In genomic region chr6:86814926-86815325, GRCm38 (mm10) we compare ENCODE assay signal across 11 mouse cellular contexts. TPM values are rescaled to one million over a fixed set of nuclear protein-coding genes. Genes with fewer than 3 reads are reported as not detected.
DNase-seq lines count a peak whose midpoint lies in the region; ATAC-seq and TF ChIP-seq lines count a peak whose summit lies in the region.
"Had no signal": no experiment of that assay in that cellular context is flagged by ENCODE, and none has a peak within 500 bp of the region (broad histone marks: within the 10 kb centered on the region; RNA-seq: fewer than 3 reads in every experiment).

No protein-coding gene starts in this region.

- H3K4me1 ChIP-seq in kidney, postnatal 0 days (replicated peaks; ENCODE audit: insufficient read depth, low read length) = no peaks in the 10 kb centered on the region
- H3K4me1 ChIP-seq in forebrain, embryonic 14.5 days (ENCODE audit: control insufficient read depth, insufficient read depth, low read length) = no peaks in the 10 kb centered on the region
- H3K4me1 ChIP-seq in midbrain, embryonic 13.5 days (replicated peaks) = peaks cover 11% of the 10 kb centered on the region

- intact Hi-C loops in left cerebral cortex, postnatal 10 days (cut with DNase I) = loop anchor here (5.0 kb wide), 1 partner anchor 107 kb away; no protein-coding TSS in a partner anchor

- 0 out of 2 replicates have a peak overlapping the region, but pooled peaks have one; percentile 4 for H3K4me2 ChIP-seq in kidney, postnatal 0 days (ENCODE audit: low read length)
- H3K4me2 ChIP-seq in forebrain, embryonic 14.5 days (ENCODE audit: low read length) = peak overlapping the region; percentile 28; the same call in 1 of the 2 replicates
- H3K4me2 ChIP-seq in midbrain, embryonic 13.5 days (replicated peaks) = peak overlapping the region; percentile 25; the same call in 1 of the 2 replicates

- no peak overlapping the region for H3K4me3 ChIP-seq in kidney, postnatal 0 days (replicated peaks; ENCODE audit: low read depth, low read length)
- H3K4me3 ChIP-seq in forebrain, embryonic 14.5 days (ENCODE audit: low read depth, low read length) = no peak overlapping the region
- no peak overlapping the region for H3K4me3 ChIP-seq in midbrain, embryonic 13.5 days (replicated peaks)

- H3K27ac ChIP-seq in kidney, postnatal 0 days = no peak overlapping the region
- H3K27ac ChIP-seq in forebrain, embryonic 14.5 days (ENCODE audit: low read depth, low read length) = no peak overlapping the region
- no peak overlapping the region for H3K27ac ChIP-seq in midbrain, embryonic 13.5 days

- no peak overlapping the region for H3K9ac ChIP-seq in kidney, postnatal 0 days (ENCODE audit: low read depth, low read length)
- H3K9ac ChIP-seq in forebrain, embryonic 14.5 days (ENCODE audit: low read length) = no peak overlapping the region
- no peak overlapping the region for H3K9ac ChIP-seq in midbrain, embryonic 13.5 days (replicated peaks)

- H3K27me3 ChIP-seq in kidney, postnatal 0 days (ENCODE audit: insufficient read depth, low read length) = no peaks in the 10 kb centered on the region
- H3K27me3 ChIP-seq in forebrain, embryonic 14.5 days (replicated peaks; ENCODE audit: control insufficient read depth, insufficient read depth, low read length) = no peaks in the 10 kb centered on the region
- no peaks in the 10 kb centered on the region for H3K27me3 ChIP-seq in midbrain, embryonic 13.5 days

- ATAC-seq in cerebellum, adult (ENCODE audit: insufficient number of reproducible peaks, low FRiP score, low TSS enrichment) = 0 out of 2 replicates have a peak, but pooled peaks have one; percentile 22
- ATAC-seq in kidney, postnatal 0 days (replicated peaks; ENCODE audit: low FRiP score, low read depth) = no peak
- no peak for ATAC-seq in forebrain, embryonic 14.5 days
- no peak for ATAC-seq in midbrain, embryonic 13.5 days

- 53% methylated on average over 3 of the region's 3 CpGs for WGBS in kidney, postnatal 0 days
- 54% methylated on average over 3 of the region's 3 CpGs for WGBS in forebrain, embryonic 14.5 days
- 48% methylated on average over 3 of the region's 3 CpGs for WGBS in midbrain, embryonic 13.5 days

- no peak for DNase-seq in cerebellum, adult 8-10 months
- DNase-seq in kidney, postnatal 0 days (ENCODE audit: low spot score) = no peak
- DNase-seq in kidney, adult 8-10 months = no peak
- no peak for DNase-seq in forebrain, embryonic 14.5 days (ENCODE audit: low spot score)
- no peak for DNase-seq in spleen, postnatal 4 days (ENCODE audit: low spot score in 2 of 2)
- DNase-seq in left cerebral cortex, postnatal 10 days (ENCODE audit: extremely low spot score in 1 of 2, low spot score in 2 of 2) = no peak
- DNase-seq: gastrocnemius, postnatal 10 days; lung, adult 2 months; thymus, postnatal 4 days had no signal

- no peaks in the 10 kb centered on the region for H3K9me3 ChIP-seq in kidney, postnatal 0 days (replicated peaks; ENCODE audit: low read length)
- H3K9me3 ChIP-seq in forebrain, embryonic 14.5 days (replicated peaks; ENCODE audit: control insufficient read depth, low read length) = no peaks in the 10 kb centered on the region
- no peaks in the 10 kb centered on the region for H3K9me3 ChIP-seq in midbrain, embryonic 13.5 days

- no peaks in the 10 kb centered on the region for H3K36me3 ChIP-seq in kidney, postnatal 0 days (ENCODE audit: insufficient read depth, low read length)
- no peaks in the 10 kb centered on the region for H3K36me3 ChIP-seq in forebrain, embryonic 14.5 days (ENCODE audit: control insufficient read depth, insufficient read depth, low read length)
- no peaks in the 10 kb centered on the region for H3K36me3 ChIP-seq in midbrain, embryonic 13.5 days

- TF ChIP-seq CTCF in kidney, postnatal 0 days (IDR thresholded peaks at IDR 0.05; ENCODE audit: low read depth) = no peak

RNA-seq across cellular contexts. Expression of gene Anxa4, which starts 21.5 kb away (rescaled TPM):
- 76.3 and 80.8 TPM in 2 replicates for polyA plus RNA-seq in kidney, postnatal 0 days (2015; fragmentation: Nextera tagmentation; extraction: Ambion mirVana)
- polyA plus RNA-seq in forebrain, embryonic 14.5 days (2014; fragmentation: Nextera tagmentation; extraction: Ambion mirVana) = 6.5 and 7.2 TPM in 2 replicates
- polyA plus RNA-seq in midbrain, embryonic 13.5 days (2015; fragmentation: Nextera tagmentation; extraction: Ambion mirVana) = 3.2 and 3.4 TPM in 2 replicates
- total RNA-seq in left cerebral cortex, postnatal 10 days (2021) = 1 to 10 TPM; 3.1 to 3.8 TPM

RNA-seq across cellular contexts. Expression of gene Aak1, which starts 34.4 kb away (rescaled TPM):
- polyA plus RNA-seq in kidney, postnatal 0 days (2015; fragmentation: Nextera tagmentation; extraction: Ambion mirVana) = 7.3 and 7.8 TPM in 2 replicates
- 23.5 and 30.9 TPM in 2 replicates for polyA plus RNA-seq in forebrain, embryonic 14.5 days (2014; fragmentation: Nextera tagmentation; extraction: Ambion mirVana)
- 32.1 and 34.4 TPM in 2 replicates for polyA plus RNA-seq in midbrain, embryonic 13.5 days (2015; fragmentation: Nextera tagmentation; extraction: Ambion mirVana)
- total RNA-seq in left cerebral cortex, postnatal 10 days (2021) = 100 to 1,000 TPM; 263 to 271 TPM
